Mouse (Mus musculus): Measurements from ENCODE around the gene Trim63. TPM values are rescaled to one million over a fixed set of nuclear protein-coding genes. Genes with fewer than 3 reads are reported as not detected.

Gene Trim63
- polyA plus RNA-seq, 1 experiment from 2014 or later = not detected

GRCm38 (mm10) chr4:134352261-134352707, 37.4 kb downstream of the Trim63 start:
- WGBS = 73% methylated on average over 12 of the region's 12 CpGs

GRCm38 (mm10) chr4:134352929-134353328, 38.0 kb downstream of the Trim63 start:
- WGBS = 77% methylated on average over 7 of the region's 7 CpGs
- H3K36me3 ChIP-seq (ENCODE audit: control insufficient read depth, insufficient read depth, low read length) = no peaks in the 10 kb centered on the region
- no peak overlapping the region for H3K4me2 ChIP-seq (ENCODE audit: low read length)
- no peaks in the 10 kb centered on the region for H3K27me3 ChIP-seq (replicated peaks; ENCODE audit: control insufficient read depth, insufficient read depth, low read length)
- no peaks in the 10 kb centered on the region for H3K9me3 ChIP-seq (replicated peaks; ENCODE audit: control insufficient read depth, low read length)
- H3K27ac ChIP-seq (ENCODE audit: low read depth, low read length) = no peak overlapping the region
- ATAC-seq (no peak), DNase-seq (ENCODE audit: low spot score) (no peak)
- no peak overlapping the region for H3K9ac ChIP-seq (ENCODE audit: low read length)
- no peak overlapping the region for H3K4me3 ChIP-seq (ENCODE audit: low read depth, low read length)
- H3K4me1 ChIP-seq (ENCODE audit: control insufficient read depth, insufficient read depth, low read length) = 0 out of 2 replicates have a peak, but pooled peaks cover 3% of the 10 kb centered on the region

More at GRCm38 (mm10) chr4:134352261-134352707, 37.4 kb downstream of the Trim63 start:
- no peak overlapping the region for H3K27ac ChIP-seq (ENCODE audit: low read depth, low read length)
- no peaks in the 10 kb centered on the region for H3K36me3 ChIP-seq (ENCODE audit: control insufficient read depth, insufficient read depth, low read length)
- H3K4me3 ChIP-seq (ENCODE audit: low read depth, low read length) = no peak overlapping the region
- no peak overlapping the region for H3K9ac ChIP-seq (ENCODE audit: low read length)
- DNase-seq (ENCODE audit: low spot score) = no peak
- 0 out of 2 replicates have a peak, but pooled peaks cover 3% of the 10 kb centered on the region for H3K4me1 ChIP-seq (ENCODE audit: control insufficient read depth, insufficient read depth, low read length)
- no peaks in the 10 kb centered on the region for H3K27me3 ChIP-seq (replicated peaks; ENCODE audit: control insufficient read depth, insufficient read depth, low read length)
- ATAC-seq = no peak
- no peaks in the 10 kb centered on the region for H3K9me3 ChIP-seq (replicated peaks; ENCODE audit: control insufficient read depth, low read length)
- H3K4me2 ChIP-seq (ENCODE audit: low read length) = no peak overlapping the region

GRCm38 (mm10) chr4:134353527-134354409, 38.8 kb downstream of the Trim63 start:
- no peaks in the 10 kb centered on the region for H3K36me3 ChIP-seq (ENCODE audit: control insufficient read depth, insufficient read depth, low read length)
- no peaks in the 10 kb centered on the region for H3K9me3 ChIP-seq (replicated peaks; ENCODE audit: control insufficient read depth, low read length)
- no peak overlapping the region for H3K4me2 ChIP-seq (ENCODE audit: low read length)
- H3K27me3 ChIP-seq (replicated peaks; ENCODE audit: control insufficient read depth, insufficient read depth, low read length) = no peaks in the 10 kb centered on the region
- no peak overlapping the region for H3K4me3 ChIP-seq (ENCODE audit: low read depth, low read length)
- ATAC-seq (no peak), DNase-seq (ENCODE audit: low spot score) (no peak)
- 76% methylated on average over 5 of the region's 5 CpGs for WGBS
- no peak overlapping the region for H3K9ac ChIP-seq (ENCODE audit: low read length)
- 0 out of 2 replicates have a peak, but pooled peaks cover 3% of the 10 kb centered on the region for H3K4me1 ChIP-seq (ENCODE audit: control insufficient read depth, insufficient read depth, low read length)
- H3K27ac ChIP-seq (ENCODE audit: low read depth, low read length) = no peak overlapping the region

GRCm38 (mm10) chr4:134355841-134356452, 41.0 kb downstream of the Trim63 start:
- Histone ChIP-seq H3K4me3 (ENCODE audit: low read depth, low read length) (no peak overlapping the region), H3K9ac (ENCODE audit: low read length) (no peak overlapping the region), H3K9me3 (replicated peaks; ENCODE audit: control insufficient read depth, low read length) (no peaks in the 10 kb centered on the region), H3K27ac (ENCODE audit: low read depth, low read length) (no peak overlapping the region), H3K27me3 (replicated peaks; ENCODE audit: control insufficient read depth, insufficient read depth, low read length) (no peaks in the 10 kb centered on the region), H3K4me2 (ENCODE audit: low read length) (no peak overlapping the region), H3K4me1 (ENCODE audit: control insufficient read depth, insufficient read depth, low read length) (0 out of 2 replicates have a peak, but pooled peaks cover 3% of the 10 kb centered on the region), H3K36me3 (ENCODE audit: control insufficient read depth, insufficient read depth, low read length) (no peaks in the 10 kb centered on the region)
- DNase-seq (ENCODE audit: low spot score) (no peak), ATAC-seq (no peak)
- 58% methylated on average over 16 of the region's 16 CpGs for WGBS

- H3K27ac ChIP-seq (ENCODE audit: low read depth, low read length) = no peak overlapping the region
- peak overlapping the region; percentile 21 for H3K4me3 ChIP-seq (ENCODE audit: low read depth, low read length)
- H3K9me3 ChIP-seq (replicated peaks; ENCODE audit: control insufficient read depth, low read length) = no peaks in the 10 kb centered on the region
- peak; percentile 85 for DNase-seq (ENCODE audit: low spot score)
- no peaks in the 10 kb centered on the region for H3K36me3 ChIP-seq (ENCODE audit: control insufficient read depth, insufficient read depth, low read length)
- H3K4me2 ChIP-seq (ENCODE audit: low read length) = peak overlapping the region; percentile 47
- ATAC-seq = no peak
- no peaks in the 10 kb centered on the region for H3K27me3 ChIP-seq (replicated peaks; ENCODE audit: control insufficient read depth, insufficient read depth, low read length)
- 0 out of 2 replicates have a peak, but pooled peaks cover 3% of the 10 kb centered on the region for H3K4me1 ChIP-seq (ENCODE audit: control insufficient read depth, insufficient read depth, low read length)
- H3K9ac ChIP-seq (ENCODE audit: low read length) = peak overlapping the region; percentile 55
- 20% methylated on average over 22 of the region's 22 CpGs for WGBS
Observed at GRCm38 (mm10) chr4:134356591-134357460, 41.9 kb downstream of the Trim63 start.

- 41% methylated on average over 17 of the region's 17 CpGs for WGBS
- Histone ChIP-seq H3K9ac (ENCODE audit: low read length) (peak overlapping the region; percentile 55), H3K27me3 (replicated peaks; ENCODE audit: control insufficient read depth, insufficient read depth, low read length) (no peaks in the 10 kb centered on the region), H3K4me1 (ENCODE audit: control insufficient read depth, insufficient read depth, low read length) (0 out of 2 replicates have a peak, but pooled peaks cover 3% of the 10 kb centered on the region), H3K4me3 (ENCODE audit: low read depth, low read length) (no peak overlapping the region), H3K4me2 (ENCODE audit: low read length) (peak overlapping the region; percentile 47), H3K9me3 (replicated peaks; ENCODE audit: control insufficient read depth, low read length) (no peaks in the 10 kb centered on the region), H3K27ac (ENCODE audit: low read depth, low read length) (no peak overlapping the region), H3K36me3 (ENCODE audit: control insufficient read depth, insufficient read depth, low read length) (no peaks in the 10 kb centered on the region)
- ATAC-seq (no peak), DNase-seq (ENCODE audit: low spot score) (no peak)
Observed at GRCm38 (mm10) chr4:134357461-134357771, 42.5 kb downstream of the Trim63 start.

- Histone ChIP-seq H3K27me3 (replicated peaks; ENCODE audit: control insufficient read depth, insufficient read depth, low read length) (no peaks in the 10 kb centered on the region), H3K27ac (ENCODE audit: low read depth, low read length) (no peak overlapping the region), H3K9ac (ENCODE audit: low read length) (no peak overlapping the region), H3K4me3 (ENCODE audit: low read depth, low read length) (no peak overlapping the region), H3K36me3 (ENCODE audit: control insufficient read depth, insufficient read depth, low read length) (no peaks in the 10 kb centered on the region), H3K4me1 (ENCODE audit: control insufficient read depth, insufficient read depth, low read length) (0 out of 2 replicates have a peak, but pooled peaks cover 3% of the 10 kb centered on the region), H3K4me2 (ENCODE audit: low read length) (no peak overlapping the region), H3K9me3 (replicated peaks; ENCODE audit: control insufficient read depth, low read length) (no peaks in the 10 kb centered on the region)
- ATAC-seq (no peak), DNase-seq (ENCODE audit: low spot score) (no peak)
- 89% methylated on average over 6 of the region's 6 CpGs for WGBS
Observed at GRCm38 (mm10) chr4:134359649-134360048, 44.7 kb downstream of the Trim63 start.

- Histone ChIP-seq H3K27ac (ENCODE audit: low read depth, low read length) (no peak overlapping the region), H3K4me2 (ENCODE audit: low read length) (no peak overlapping the region), H3K9me3 (replicated peaks; ENCODE audit: control insufficient read depth, low read length) (no peaks in the 10 kb centered on the region), H3K36me3 (ENCODE audit: control insufficient read depth, insufficient read depth, low read length) (no peaks in the 10 kb centered on the region), H3K27me3 (replicated peaks; ENCODE audit: control insufficient read depth, insufficient read depth, low read length) (no peaks in the 10 kb centered on the region), H3K4me3 (ENCODE audit: low read depth, low read length) (no peak overlapping the region), H3K9ac (ENCODE audit: low read length) (no peak overlapping the region), H3K4me1 (ENCODE audit: control insufficient read depth, insufficient read depth, low read length) (0 out of 2 replicates have a peak, but pooled peaks cover 3% of the 10 kb centered on the region)
- WGBS = 47% methylated on average over 5 of the region's 5 CpGs
- ATAC-seq (no peak), DNase-seq (ENCODE audit: low spot score) (no peak)
Observed at GRCm38 (mm10) chr4:134361215-134361614, 46.3 kb downstream of the Trim63 start.
